Mouse (Mus musculus) ES-Bruce4 (cell line): ENCODE results near the gene Il17ra.

Source experiments
- CTCF ChIP-seq: IDR thresholded peaks from one replicate; pipeline ENCODE4 v1.8.1; 2011; ENCODE audit warnings: low read depth, low read length
- POLR2A ChIP-seq: IDR thresholded peaks from one replicate; pipeline ENCODE4 v1.8.1; 2011; ENCODE audit warnings: low read length; ENCODE audit not compliant: insufficient read depth

GRCm38 (mm10) chr6:120473427-120473826 is 10.4 kb downstream of the Il17ra start:
- TF ChIP-seq CTCF (no peak), POLR2A (no peak)
